Mouse (Mus musculus): ENCODE data around the gene Adipoq.

GRCm38 (mm10) chr16:23106121-23106520 lies 40.2 kb upstream of the Adipoq start:
- TF ChIP-seq ZMIZ1 (IDR thresholded peaks at IDR 0.05; ENCODE audit: low read depth, low read length): no peak
- no peak for TF ChIP-seq MAX (IDR thresholded peaks at IDR 0.05; ENCODE audit: low read length)
- no peak for TF ChIP-seq ZC3H11A (IDR thresholded peaks at IDR 0.05; ENCODE audit: low read depth, low read length)
- no peak for TF ChIP-seq USF2 (IDR thresholded peaks at IDR 0.05; ENCODE audit: borderline replicate concordance in 1 of 2, insufficient read depth in 1 of 2, low read depth in 1 of 2, low read length in 2 of 2)
- no peak for TF ChIP-seq USF1 (IDR thresholded peaks at IDR 0.05; ENCODE audit: low read depth, low read length)

Measured in MEL (cell line).